Mouse (Mus musculus) olfactory bulb, adult 2 months (tissue): ENCODE results near the gene Arl4a.

Experiments used
- CTCF ChIP-seq: fragments of 200-500 bp; IDR thresholded peaks from 2 replicates; pipeline ENCODE4 v1.5.1; 2012; ENCODE audit warnings: low read depth, mild to moderate bottlenecking, low read length, moderate library complexity; ENCODE audit not compliant: insufficient read depth
- POLR2A ChIP-seq: fragments of 200-500 bp; IDR thresholded peaks from 2 replicates; pipeline ENCODE4 v1.6.1; 2012; ENCODE audit warnings: mild to moderate bottlenecking, low read depth, low read length, moderate library complexity; ENCODE audit not compliant: insufficient read depth

- TF ChIP-seq CTCF (no peak), POLR2A (no peak)
Measured at GRCm38 (mm10) chr12:39987177-39987576, 50.6 kb downstream of the Arl4a start.
